Mouse (Mus musculus): ENCODE measurements at regions not wholly inside any gene's neighbourhood (a gene's known extent, or its start where the extent isn't known, plus 50 kb on each side); places are given as distances from the start of the nearest gene placed in this dataset.
A peak's percentile ranks its signal among the peaks of the same experiment; 100 is the strongest.

- no peak overlapping the region for H3K4me3 ChIP-seq (ENCODE audit: low read depth, low read length)
- H3K36me3 ChIP-seq (ENCODE audit: control insufficient read depth, insufficient read depth, low read length) = no peaks in the 10 kb centered on the region
- ATAC-seq (ENCODE audit: low read depth) = no peak
- no peak overlapping the region for H3K9ac ChIP-seq (replicated peaks; ENCODE audit: low read depth, low read length)
- 77% methylated on average over 2 of the region's 2 CpGs for WGBS
- H3K27me3 ChIP-seq (ENCODE audit: control insufficient read depth, insufficient read depth, low read length) = no peaks in the 10 kb centered on the region
- no peak overlapping the region for H3K27ac ChIP-seq (ENCODE audit: low read depth, low read length)
- no peak overlapping the region for H3K4me2 ChIP-seq (ENCODE audit: low read depth, low read length)
- no peaks in the 10 kb centered on the region for H3K9me3 ChIP-seq (ENCODE audit: control insufficient read depth, low read length)
- no peaks in the 10 kb centered on the region for H3K4me1 ChIP-seq (ENCODE audit: control insufficient read depth, insufficient read depth, low read length)
These were observed 777.9 kb downstream of the Basp1 start for GRCm38 (mm10) chr15:24635620-24636019.

- Histone ChIP-seq H3K4me1 (ENCODE audit: control insufficient read depth, insufficient read depth, low read length) (no peaks in the 10 kb centered on the region), H3K27ac (ENCODE audit: low read depth, low read length) (no peak overlapping the region), H3K27me3 (ENCODE audit: control insufficient read depth, insufficient read depth, low read length) (no peaks in the 10 kb centered on the region), H3K9ac (replicated peaks; ENCODE audit: low read depth, low read length) (no peak overlapping the region), H3K36me3 (ENCODE audit: control insufficient read depth, insufficient read depth, low read length) (no peaks in the 10 kb centered on the region), H3K4me2 (ENCODE audit: low read depth, low read length) (no peak overlapping the region), H3K4me3 (ENCODE audit: low read depth, low read length) (no peak overlapping the region), H3K9me3 (ENCODE audit: control insufficient read depth, low read length) (no peaks in the 10 kb centered on the region)
- ATAC-seq (ENCODE audit: low read depth) = peak; percentile 88; the same call in 1 of the 2 replicates
- WGBS = 47% methylated on average over 4 of the region's 4 CpGs
These were observed 817.3 kb downstream of the Basp1 start for GRCm38 (mm10) chr15:24596242-24596641.

DNA sequence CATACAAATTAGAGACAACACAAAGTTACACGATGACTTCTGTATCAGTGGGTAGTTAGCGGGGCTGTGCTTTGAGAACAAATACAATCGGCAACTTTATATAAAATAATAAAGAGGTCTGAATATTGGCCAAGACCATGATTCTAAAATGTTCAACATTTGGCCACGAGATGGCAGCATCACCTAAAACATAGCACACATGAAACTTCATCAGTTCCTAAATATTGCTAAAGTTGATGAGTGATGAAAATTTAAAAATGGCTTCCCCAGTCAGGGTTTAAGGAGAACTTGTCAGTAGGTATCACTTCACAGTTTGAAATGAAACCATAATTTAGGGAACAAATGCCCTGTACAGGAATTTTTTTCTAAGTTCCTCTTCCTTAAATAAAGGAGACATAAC is 824.6 kb downstream of the Basp1 start:
- Histone ChIP-seq H3K27me3 (ENCODE audit: control insufficient read depth, insufficient read depth, low read length) (no peaks in the 10 kb centered on the region), H3K4me2 (ENCODE audit: low read depth, low read length) (no peak overlapping the region), H3K27ac (ENCODE audit: low read depth, low read length) (no peak overlapping the region), H3K36me3 (ENCODE audit: control insufficient read depth, insufficient read depth, low read length) (no peaks in the 10 kb centered on the region), H3K9me3 (ENCODE audit: control insufficient read depth, low read length) (no peaks in the 10 kb centered on the region), H3K9ac (replicated peaks; ENCODE audit: low read depth, low read length) (no peak overlapping the region), H3K4me1 (ENCODE audit: control insufficient read depth, insufficient read depth, low read length) (no peaks in the 10 kb centered on the region), H3K4me3 (ENCODE audit: low read depth, low read length) (no peak overlapping the region)
- ATAC-seq (ENCODE audit: low read depth) = no peak
- 37% methylated on average over 4 of the region's 4 CpGs for WGBS

DNA sequence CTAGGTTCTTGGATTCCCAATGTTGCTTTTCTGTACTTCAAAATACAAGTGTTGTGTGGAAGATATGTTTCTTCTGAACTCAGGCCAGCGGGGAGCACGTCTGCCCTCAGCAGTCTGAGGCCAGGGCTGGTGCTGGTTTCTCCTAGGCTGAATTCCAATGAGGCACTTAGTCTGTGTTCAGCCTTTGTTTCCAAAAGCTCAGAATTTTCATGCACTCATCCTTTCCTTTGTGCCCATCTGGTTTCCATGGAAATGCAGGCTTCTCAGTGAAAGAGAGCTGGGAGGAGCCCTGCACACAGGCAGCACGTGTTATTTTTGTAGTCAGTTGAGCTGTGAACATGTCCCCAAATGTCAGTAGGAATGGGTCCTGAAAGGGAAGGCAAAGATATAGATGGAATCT is 846.6 kb downstream of the Basp1 start:
- Histone ChIP-seq H3K4me2 (ENCODE audit: low read depth, low read length) (no peak overlapping the region), H3K27me3 (ENCODE audit: control insufficient read depth, insufficient read depth, low read length) (no peaks in the 10 kb centered on the region), H3K4me3 (ENCODE audit: low read depth, low read length) (no peak overlapping the region), H3K36me3 (ENCODE audit: control insufficient read depth, insufficient read depth, low read length) (no peaks in the 10 kb centered on the region), H3K27ac (ENCODE audit: low read depth, low read length) (peak overlapping the region; percentile 34; the same call in 1 of the 2 replicates), H3K4me1 (ENCODE audit: control insufficient read depth, insufficient read depth, low read length) (peaks cover 3% of the 10 kb centered on the region; the same call in 1 of the 2 replicates), H3K9me3 (ENCODE audit: control insufficient read depth, low read length) (no peaks in the 10 kb centered on the region), H3K9ac (replicated peaks; ENCODE audit: low read depth, low read length) (no peak overlapping the region)
- ATAC-seq (ENCODE audit: low read depth) = peak; percentile 94
- WGBS = 8% methylated on average over 3 of the region's 3 CpGs

DNA sequence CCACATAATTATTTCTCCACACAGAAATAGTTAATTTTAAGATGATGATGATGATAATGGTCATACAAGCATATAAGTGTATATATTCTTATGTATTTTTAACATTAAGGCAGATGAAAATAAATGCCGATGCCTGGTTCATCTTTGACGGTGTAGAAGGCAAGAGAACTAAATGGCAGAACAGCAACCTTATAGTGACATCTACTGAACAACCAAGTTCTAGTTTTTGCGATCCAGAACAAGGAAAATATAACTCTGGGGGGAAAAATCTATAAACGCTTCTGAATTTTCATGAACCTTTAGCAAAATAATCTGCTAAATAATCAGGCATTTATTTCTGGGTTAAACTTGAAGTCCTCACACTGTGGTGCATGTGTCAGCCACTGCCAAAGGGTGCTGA is 856.8 kb downstream of the Basp1 start:
- Histone ChIP-seq H3K9me3 (ENCODE audit: control insufficient read depth, low read length) (no peaks in the 10 kb centered on the region), H3K27ac (ENCODE audit: low read depth, low read length) (no peak overlapping the region), H3K27me3 (ENCODE audit: control insufficient read depth, insufficient read depth, low read length) (no peaks in the 10 kb centered on the region), H3K4me1 (ENCODE audit: control insufficient read depth, insufficient read depth, low read length) (no peaks in the 10 kb centered on the region), H3K9ac (replicated peaks; ENCODE audit: low read depth, low read length) (no peak overlapping the region), H3K4me2 (ENCODE audit: low read depth, low read length) (no peak overlapping the region), H3K4me3 (ENCODE audit: low read depth, low read length) (no peak overlapping the region), H3K36me3 (ENCODE audit: control insufficient read depth, insufficient read depth, low read length) (no peaks in the 10 kb centered on the region)
- ATAC-seq (ENCODE audit: low read depth) = no peak
- WGBS = 84% methylated on average over 4 of the region's 4 CpGs

GRCm38 (mm10) chr15:24550108-24550507 is 863.5 kb downstream of the Basp1 start:
- no peaks in the 10 kb centered on the region for H3K9me3 ChIP-seq (ENCODE audit: control insufficient read depth, low read length)
- H3K4me2 ChIP-seq (ENCODE audit: low read depth, low read length) = no peak overlapping the region
- H3K36me3 ChIP-seq (ENCODE audit: control insufficient read depth, insufficient read depth, low read length) = no peaks in the 10 kb centered on the region
- no peak overlapping the region for H3K27ac ChIP-seq (ENCODE audit: low read depth, low read length)
- no peaks in the 10 kb centered on the region for H3K27me3 ChIP-seq (ENCODE audit: control insufficient read depth, insufficient read depth, low read length)
- H3K4me1 ChIP-seq (ENCODE audit: control insufficient read depth, insufficient read depth, low read length) = no peaks in the 10 kb centered on the region
- H3K9ac ChIP-seq (replicated peaks; ENCODE audit: low read depth, low read length) = no peak overlapping the region
- H3K4me3 ChIP-seq (ENCODE audit: low read depth, low read length) = no peak overlapping the region
- no peak for ATAC-seq (ENCODE audit: low read depth)
- 98% methylated on average over 3 of the region's 3 CpGs for WGBS

GRCm38 (mm10) chr15:24530065-24530464 is 883.5 kb downstream of the Basp1 start:
- H3K4me3 ChIP-seq (ENCODE audit: low read depth, low read length) = no peak overlapping the region
- WGBS = 70% methylated on average over 3 of the region's 3 CpGs
- no peak overlapping the region for H3K27ac ChIP-seq (ENCODE audit: low read depth, low read length)
- H3K4me1 ChIP-seq (ENCODE audit: control insufficient read depth, insufficient read depth, low read length) = no peaks in the 10 kb centered on the region
- H3K9me3 ChIP-seq (ENCODE audit: control insufficient read depth, low read length) = no peaks in the 10 kb centered on the region
- H3K36me3 ChIP-seq (ENCODE audit: control insufficient read depth, insufficient read depth, low read length) = no peaks in the 10 kb centered on the region
- no peak overlapping the region for H3K9ac ChIP-seq (replicated peaks; ENCODE audit: low read depth, low read length)
- no peak overlapping the region for H3K4me2 ChIP-seq (ENCODE audit: low read depth, low read length)
- H3K27me3 ChIP-seq (ENCODE audit: control insufficient read depth, insufficient read depth, low read length) = no peaks in the 10 kb centered on the region
- no peak for ATAC-seq (ENCODE audit: low read depth)

DNA sequence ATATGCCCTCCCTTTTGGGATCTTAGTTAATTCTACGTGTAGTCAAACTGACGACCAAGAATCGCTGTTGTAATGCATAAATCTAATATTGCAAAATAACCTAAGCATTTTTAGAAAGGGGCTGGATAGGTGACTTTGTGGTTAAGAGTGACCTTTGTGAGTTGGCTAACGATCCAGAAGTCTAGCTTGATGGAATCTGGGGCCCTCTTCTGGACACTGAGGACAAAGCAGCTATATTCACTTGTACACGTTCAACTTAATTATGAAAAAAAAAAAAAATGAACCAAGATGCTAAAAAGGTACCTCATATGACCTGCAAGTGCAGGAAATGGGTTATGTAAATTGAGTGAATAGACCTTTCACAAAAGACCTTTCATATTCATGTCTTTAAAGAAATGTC is 886.2 kb downstream of the Basp1 start:
- Histone ChIP-seq H3K4me2 (ENCODE audit: low read depth, low read length) (no peak overlapping the region), H3K9ac (replicated peaks; ENCODE audit: low read depth, low read length) (no peak overlapping the region), H3K27ac (ENCODE audit: low read depth, low read length) (no peak overlapping the region), H3K4me3 (ENCODE audit: low read depth, low read length) (no peak overlapping the region), H3K27me3 (ENCODE audit: control insufficient read depth, insufficient read depth, low read length) (no peaks in the 10 kb centered on the region), H3K4me1 (ENCODE audit: control insufficient read depth, insufficient read depth, low read length) (no peaks in the 10 kb centered on the region), H3K36me3 (ENCODE audit: control insufficient read depth, insufficient read depth, low read length) (no peaks in the 10 kb centered on the region), H3K9me3 (ENCODE audit: control insufficient read depth, low read length) (no peaks in the 10 kb centered on the region)
- ATAC-seq (ENCODE audit: low read depth) = no peak
- WGBS = 76% methylated on average over 5 of the region's 5 CpGs

- no peak overlapping the region for H3K27ac ChIP-seq (ENCODE audit: low read depth, low read length)
- no peak overlapping the region for H3K4me2 ChIP-seq (ENCODE audit: low read depth, low read length)
- no peaks in the 10 kb centered on the region for H3K36me3 ChIP-seq (ENCODE audit: control insufficient read depth, insufficient read depth, low read length)
- no peak for ATAC-seq (ENCODE audit: low read depth)
- no peak overlapping the region for H3K4me3 ChIP-seq (ENCODE audit: low read depth, low read length)
- H3K27me3 ChIP-seq (ENCODE audit: control insufficient read depth, insufficient read depth, low read length) = no peaks in the 10 kb centered on the region
- WGBS = 83% methylated on average over 9 of the region's 9 CpGs
- no peaks in the 10 kb centered on the region for H3K9me3 ChIP-seq (ENCODE audit: control insufficient read depth, low read length)
- H3K9ac ChIP-seq (replicated peaks; ENCODE audit: low read depth, low read length) = no peak overlapping the region
- no peaks in the 10 kb centered on the region for H3K4me1 ChIP-seq (ENCODE audit: control insufficient read depth, insufficient read depth, low read length)
These were observed 899.6 kb downstream of the Basp1 start for GRCm38 (mm10) chr15:24513926-24514325.
